In genomic region chr1:151074508-151075314, GRCm38 (mm10) we compare ENCODE assay signal across 15 mouse cellular contexts.
A peak's percentile ranks its signal among the peaks of the same experiment; 100 is the strongest.
DNase-seq lines count a peak whose midpoint lies in the region; ATAC-seq and TF ChIP-seq lines count a peak whose summit lies in the region.
"Had no signal": no experiment of that assay in that cellular context is flagged by ENCODE, and none has a peak within 500 bp of the region (broad histone marks: within the 10 kb centered on the region; RNA-seq: fewer than 3 reads in every experiment).

No protein-coding gene starts in this region.

- H3K4me3 ChIP-seq in heart, embryonic 10.5 days = no peak overlapping the region
- no peak overlapping the region for H3K4me3 ChIP-seq in heart, adult 2 months
- no peak overlapping the region for H3K4me3 ChIP-seq in layer of hippocampus, adult 2 months
- H3K4me3 ChIP-seq: erythroblast, embryonic 14.5 days; hindbrain, embryonic 12.5 days; limb, embryonic 12.5 days had no signal

- WGBS in heart, embryonic 10.5 days = 80% methylated on average over 16 of the region's 16 CpGs
- WGBS in heart, adult 2 months = 79% methylated on average over 16 of the region's 16 CpGs

- H3K27me3 ChIP-seq in heart, embryonic 10.5 days (ENCODE audit: insufficient read depth, poor library complexity, severe bottlenecking) = no peaks in the 10 kb centered on the region
- H3K27me3 ChIP-seq in heart, adult 2 months (ENCODE audit: control insufficient read depth, insufficient read depth, low read length) = no peaks in the 10 kb centered on the region
- H3K27me3 ChIP-seq: hindbrain, embryonic 12.5 days; limb, embryonic 12.5 days had no signal

- no peak for TF ChIP-seq EP300 in heart, adult 2 months (IDR thresholded peaks at IDR 0.05; ENCODE audit: insufficient read depth, low read depth, low read length)

- H3K4me1 ChIP-seq in heart, embryonic 10.5 days = peaks cover 7% of the 10 kb centered on the region
- 0 out of 2 replicates have a peak, but pooled peaks cover 2% of the 10 kb centered on the region for H3K4me1 ChIP-seq in heart, adult 2 months (ENCODE audit: control insufficient read depth, insufficient read depth, low read length)
- H3K4me1 ChIP-seq: limb, embryonic 12.5 days had no signal

- H3K9ac ChIP-seq in heart, adult 2 months (ENCODE audit: low read depth, low read length) = no peak overlapping the region
- H3K9ac ChIP-seq: hindbrain, embryonic 12.5 days; limb, embryonic 12.5 days had no signal

- peak; percentile 36 for DNase-seq in heart, embryonic 10.5 days (ENCODE audit: low spot score)
- no peak for DNase-seq in heart, adult 2 months
- peak; percentile 21 for DNase-seq in induced T-regulatory cell, adult 2 months (ENCODE audit: low read depth)
- no peak for DNase-seq in right cerebral cortex, postnatal 10 days (ENCODE audit: low spot score in 2 of 2)
- no peak for DNase-seq in yolk sac, embryonic 10.5 days (ENCODE audit: low spot score)
- no peak for DNase-seq in layer of hippocampus, adult 2 months (ENCODE audit: low spot score in 2 of 2)
- DNase-seq: adrenal gland, postnatal 36 days; cerebellum, adult 18-20 months; heart, adult 18-20 months; retina, postnatal 1 day had no signal

- H3K36me3 ChIP-seq in heart, embryonic 10.5 days = no peaks in the 10 kb centered on the region
- H3K36me3 ChIP-seq in heart, adult 2 months (ENCODE audit: control insufficient read depth, insufficient read depth, low read length) = peaks cover under 1% of the 10 kb centered on the region; the same call in 1 of the 2 replicates
- H3K36me3 ChIP-seq: hindbrain, embryonic 12.5 days; limb, embryonic 12.5 days had no signal

- intact Hi-C loops in heart, adult 2 months (cut with DNase I) = loop anchor here (5.0 kb wide), 1 partner anchor 318 kb away; no protein-coding TSS in a partner anchor

- no peak for TF ChIP-seq POLR2A in heart, adult 2 months (IDR thresholded peaks at IDR 0.05; ENCODE audit: insufficient read depth, low read depth, low read length)

- ATAC-seq in CD4-positive, CD25-positive, alpha-beta regulatory T cell, adult 4 months = peak; percentile 53
- ATAC-seq in megakaryocyte-erythroid progenitor cell, adult 5-6 weeks (replicated peaks; ENCODE audit: low FRiP score, low TSS enrichment, poor library complexity, severe bottlenecking) = peak; percentile 61

- no peaks in the 10 kb centered on the region for H3K79me2 ChIP-seq in heart, adult 2 months (replicated peaks; ENCODE audit: control insufficient read depth, insufficient read depth, low read length)

- H3K9me3 ChIP-seq in heart, embryonic 10.5 days = no peaks in the 10 kb centered on the region
- H3K9me3 ChIP-seq: hindbrain, embryonic 12.5 days; limb, embryonic 12.5 days had no signal

- TF ChIP-seq CTCF in heart, adult 2 months (IDR thresholded peaks at IDR 0.05) = no peak
- no peak for TF ChIP-seq CTCF in layer of hippocampus, adult 2 months (conservative IDR thresholded peaks at IDR 0.05)

- H3K27ac ChIP-seq in heart, embryonic 10.5 days = no peak overlapping the region
- H3K27ac ChIP-seq in heart, adult 2 months = no peak overlapping the region
- no peak overlapping the region for H3K27ac ChIP-seq in layer of hippocampus, adult 2 months
- H3K27ac ChIP-seq: hindbrain, embryonic 12.5 days; limb, embryonic 12.5 days had no signal

Comparison
In these comparisons a context has a peak if more than half of its experiments do, and no peak if none do; other contexts are left out.
1. DNase-seq: peak in heart, embryonic 10.5 days (single experiment) and induced T-regulatory cell, adult 2 months (single experiment); none in heart, adult 2 months (0 of 2), right cerebral cortex, postnatal 10 days (0 of 2), yolk sac, embryonic 10.5 days (single experiment) and layer of hippocampus, adult 2 months (0 of 2).